ENCODE assay signal across 12 mouse cellular contexts in the genomic region with DNA sequence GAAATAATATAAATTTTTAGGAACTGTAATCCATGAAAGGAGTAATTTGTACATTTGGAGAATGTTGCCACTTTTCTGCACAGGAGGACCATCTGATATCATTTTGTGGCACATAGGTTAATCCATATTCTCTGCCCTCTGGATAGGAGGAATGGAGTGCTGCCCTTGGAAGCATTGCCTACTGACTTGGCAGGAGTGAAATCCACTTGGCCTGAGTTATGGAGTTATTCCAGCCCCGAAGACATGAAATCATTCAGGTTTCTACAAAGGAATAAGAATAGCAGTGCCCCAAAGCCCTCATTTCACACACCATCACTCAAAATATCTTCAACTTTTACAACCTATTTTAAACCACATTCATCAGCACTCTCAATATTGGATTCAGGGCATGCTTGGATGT.
"Had no signal": no experiment of that assay in that cellular context is flagged by ENCODE, and none has a peak within 500 bp of the region (broad histone marks: within the 10 kb centered on the region; RNA-seq: fewer than 3 reads in every experiment).

No protein-coding gene starts in this region.

- DNase-seq: kidney, adult 9 months; kidney, postnatal 14 days; kidney, postnatal 4 days; liver, embryonic 13.5 days; lung, adult 2 months; lung, postnatal 14 days; right cerebral cortex, adult 18-20 months; right cerebral cortex, postnatal 14 days; right cerebral cortex, postnatal 4 days; thymus, adult 2 months; thymus, postnatal 14 days; thymus, postnatal 4 days had no signal
